10 mouse cellular contexts compared by ENCODE assay signal in the genomic region with DNA sequence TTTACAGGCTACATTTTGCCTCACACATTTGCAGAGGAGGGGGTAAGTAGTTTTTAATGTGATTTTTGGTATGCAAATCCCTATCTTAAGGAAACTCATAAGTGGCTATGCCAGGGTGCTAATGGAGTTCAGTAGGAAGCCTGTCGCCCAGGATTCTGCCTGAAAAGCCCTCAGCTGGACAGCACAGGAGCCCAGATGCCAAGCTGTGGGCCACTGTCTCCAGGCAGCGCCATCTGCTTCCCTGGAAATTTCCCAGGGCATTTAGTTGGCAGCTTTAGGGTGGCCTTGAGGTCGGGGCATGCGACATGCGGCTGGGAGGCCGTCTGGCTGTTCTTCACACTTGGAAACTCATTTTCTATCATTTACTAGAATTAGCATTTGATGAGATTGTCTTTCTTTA.
DNase-seq lines count a peak whose midpoint lies in the region; ATAC-seq lines count a peak whose summit lies in the region.
"Had no signal": no experiment of that assay in that cellular context is flagged by ENCODE, and none has a peak within 500 bp of the region (broad histone marks: within the 10 kb centered on the region; RNA-seq: fewer than 3 reads in every experiment).

No protein-coding gene starts in this region.

- WGBS in midbrain, embryonic 12.5 days: 53% methylated on average over 6 of the region's 6 CpGs

- peaks cover 12% of the 10 kb centered on the region for H3K4me1 ChIP-seq in midbrain, embryonic 12.5 days

- peak; percentile 47 for DNase-seq in adrenal gland, adult 2 months
- peak; percentile 56 for DNase-seq in adrenal gland, postnatal 14 days
- DNase-seq in cerebellum, postnatal 36 days: peak; percentile 32 to 47
- DNase-seq in embryo, embryonic 10.5 days (ENCODE audit: low spot score): no peak
- DNase-seq in yolk sac, embryonic 10.5 days (ENCODE audit: low spot score): no peak
- DNase-seq in embryo, embryonic 11 days: no peak
- DNase-seq in kidney, adult 8-10 months: no peak
- DNase-seq: heart, adult 11 months had no signal

- no peaks in the 10 kb centered on the region for H3K36me3 ChIP-seq in midbrain, embryonic 12.5 days

- H3K27me3 ChIP-seq in midbrain, embryonic 12.5 days: no peaks in the 10 kb centered on the region

- H3K27ac ChIP-seq in midbrain, embryonic 12.5 days (replicated peaks): no peak overlapping the region
- H3K27ac ChIP-seq: left cerebral cortex, adult 2 months had no signal

- no peak overlapping the region for H3K4me3 ChIP-seq in midbrain, embryonic 12.5 days
- H3K4me3 ChIP-seq: left cerebral cortex, adult 2 months had no signal

- peak; percentile 66 for ATAC-seq in midbrain, embryonic 12.5 days (ENCODE audit: low FRiP score, low read depth)

- no peaks in the 10 kb centered on the region for H3K9me3 ChIP-seq in midbrain, embryonic 12.5 days

- no peak overlapping the region for H3K4me2 ChIP-seq in midbrain, embryonic 12.5 days (replicated peaks)

- H3K9ac ChIP-seq in midbrain, embryonic 12.5 days (replicated peaks): no peak overlapping the region

Comparison
In these comparisons a context has a peak if more than half of its experiments do, and no peak if none do; other contexts are left out.
1. DNase-seq: peak in adrenal gland, adult 2 months (single experiment), adrenal gland, postnatal 14 days (single experiment) and cerebellum, postnatal 36 days (2 of 2); none in embryo, embryonic 10.5 days (single experiment), yolk sac, embryonic 10.5 days (single experiment), embryo, embryonic 11 days (single experiment) and kidney, adult 8-10 months (0 of 2).